Mouse (Mus musculus): ENCODE data around the gene Ppm1h.

The Ppm1h gene

DNA sequence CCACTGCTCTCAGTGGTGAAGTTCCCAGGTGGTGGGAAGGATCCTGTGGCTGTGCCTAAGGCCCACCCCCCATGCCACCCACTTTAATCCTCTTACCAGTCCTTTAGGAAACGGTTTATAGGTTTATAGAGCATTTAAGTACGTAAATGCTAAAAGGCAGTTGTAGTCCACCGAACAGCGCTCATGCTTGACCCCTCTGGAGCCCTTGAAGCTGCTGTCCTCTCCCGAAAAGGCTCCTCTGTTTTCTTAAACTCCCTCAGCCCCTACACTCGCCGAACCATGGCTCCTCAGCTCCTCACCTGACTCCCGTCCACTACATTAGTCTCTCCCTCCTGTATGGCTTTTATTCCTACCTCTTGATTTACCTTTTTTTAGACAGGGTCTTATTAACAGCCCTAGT is 131.3 kb downstream of the Ppm1h start:
- DNase-seq (ENCODE audit: low spot score), result no peak

DNA sequence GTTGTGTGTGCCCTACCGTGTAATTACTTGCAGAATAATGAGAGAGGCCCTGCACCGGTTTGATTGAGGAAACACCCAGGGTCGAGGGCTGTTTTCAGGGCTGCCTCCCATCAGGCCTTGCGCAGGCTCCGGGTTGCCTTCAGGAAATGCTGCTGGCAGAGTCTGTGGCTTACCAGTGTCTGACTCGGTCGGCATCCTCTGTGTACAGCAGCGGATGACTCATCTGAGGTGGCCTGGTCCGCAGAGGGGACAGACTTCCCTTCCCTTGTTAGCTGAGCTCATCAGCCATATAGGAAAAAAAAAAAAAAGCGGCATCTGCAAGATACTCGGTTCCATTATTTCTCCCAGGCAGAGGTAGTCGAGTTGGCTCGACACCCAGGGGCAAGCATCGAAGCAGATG is 136.5 kb downstream of the Ppm1h start:
- DNase-seq (ENCODE audit: low spot score), result peak; percentile 83

DNA sequence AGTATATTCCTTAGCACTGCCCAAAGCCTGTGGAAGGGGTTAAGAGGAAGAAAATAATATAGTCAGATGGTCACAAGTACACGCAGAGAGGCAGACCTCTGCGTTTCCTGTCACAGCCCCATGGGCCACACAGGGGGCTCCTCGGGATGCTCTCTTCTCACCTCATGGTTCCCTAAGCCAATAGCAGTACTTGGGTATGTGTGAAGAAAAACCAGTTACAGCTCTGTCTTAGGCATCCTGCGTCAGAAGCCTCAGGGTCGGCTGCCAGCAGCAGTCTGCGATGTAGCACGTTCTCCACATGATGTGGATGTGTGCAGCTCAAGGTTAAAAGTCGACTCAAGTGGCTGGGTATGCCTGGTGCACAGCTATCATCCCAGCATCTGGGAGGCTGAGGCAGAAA is 139.2 kb downstream of the Ppm1h start:
- DNase-seq (ENCODE audit: low spot score), result peak; percentile 30

- DNase-seq (ENCODE audit: low spot score), result no peak
Observed at GRCm38 (mm10) chr10:122819808-122820207, 141.2 kb downstream of the Ppm1h start.

DNA sequence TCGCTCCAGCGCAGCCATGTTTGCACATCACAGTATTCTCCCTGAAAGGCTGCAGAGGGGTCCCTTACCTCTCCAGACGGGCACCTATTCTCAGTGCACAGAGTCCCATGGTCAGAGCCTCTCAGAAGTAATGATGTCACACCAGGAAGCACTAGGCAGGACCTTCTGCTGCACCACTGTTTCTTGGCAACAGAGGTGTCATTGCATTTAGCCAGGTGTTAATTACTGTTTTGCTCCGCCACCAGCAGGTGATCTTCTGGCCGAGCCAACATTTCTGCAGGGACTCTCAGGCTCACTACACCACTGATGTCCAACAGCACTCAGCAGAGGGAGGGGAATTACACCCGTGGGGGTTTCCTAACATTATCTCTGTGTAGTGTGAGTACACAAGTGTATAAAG is 143.0 kb downstream of the Ppm1h start:
- DNase-seq (ENCODE audit: low spot score), result no peak

DNA sequence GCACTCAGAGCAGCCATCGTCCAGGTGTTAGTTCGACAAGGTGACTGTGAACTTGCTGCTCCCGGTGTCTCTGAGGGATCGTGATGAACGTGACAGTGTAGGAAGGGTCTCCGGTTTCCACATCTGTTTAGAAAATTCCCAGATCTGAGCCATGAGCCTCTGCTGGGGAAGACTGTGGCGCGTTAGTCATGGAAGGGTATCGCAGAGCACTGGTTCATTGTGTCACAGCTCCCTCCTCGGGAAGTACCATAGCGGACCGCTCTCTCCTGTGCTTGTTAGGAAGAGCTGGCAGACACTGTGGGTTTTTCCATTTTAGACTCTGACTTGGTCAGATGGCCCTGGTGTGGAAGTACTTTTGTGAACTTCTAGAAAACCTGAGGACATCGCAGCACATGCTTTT is 145.1 kb downstream of the Ppm1h start:
- no peak for DNase-seq (ENCODE audit: low spot score)

DNA sequence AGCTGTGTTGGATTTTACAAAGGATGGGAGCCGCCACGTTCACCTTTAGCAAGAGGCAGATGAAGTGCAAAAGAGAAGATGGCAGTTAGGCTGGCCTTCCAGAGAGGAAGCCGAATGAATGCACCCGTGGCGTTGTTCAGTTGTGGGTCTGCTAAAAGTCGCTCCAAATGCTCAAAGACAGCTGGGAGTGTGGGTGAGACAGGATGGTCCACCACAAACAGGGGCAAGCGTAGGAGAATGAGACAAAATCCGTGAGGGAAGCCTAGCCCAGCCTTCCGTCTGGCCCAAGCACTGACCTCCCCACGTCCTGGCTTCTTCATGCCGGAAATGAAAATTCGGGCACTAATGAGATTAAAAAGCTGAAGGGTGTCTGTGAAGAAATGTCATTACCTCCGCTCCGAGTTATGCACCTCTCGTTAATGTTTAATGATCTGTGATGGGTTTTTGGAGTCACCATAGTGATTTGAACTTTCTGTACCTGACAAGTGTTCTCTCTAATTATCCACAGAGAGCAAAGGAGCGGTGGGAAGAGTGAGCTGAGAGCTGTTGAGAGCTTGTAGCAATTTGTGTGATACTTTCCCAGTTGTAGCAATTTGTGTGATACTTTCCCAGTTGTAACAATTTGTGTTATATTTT is 148.3 kb downstream of the Ppm1h start:
- DNase-seq (ENCODE audit: low spot score), result no peak

DNA sequence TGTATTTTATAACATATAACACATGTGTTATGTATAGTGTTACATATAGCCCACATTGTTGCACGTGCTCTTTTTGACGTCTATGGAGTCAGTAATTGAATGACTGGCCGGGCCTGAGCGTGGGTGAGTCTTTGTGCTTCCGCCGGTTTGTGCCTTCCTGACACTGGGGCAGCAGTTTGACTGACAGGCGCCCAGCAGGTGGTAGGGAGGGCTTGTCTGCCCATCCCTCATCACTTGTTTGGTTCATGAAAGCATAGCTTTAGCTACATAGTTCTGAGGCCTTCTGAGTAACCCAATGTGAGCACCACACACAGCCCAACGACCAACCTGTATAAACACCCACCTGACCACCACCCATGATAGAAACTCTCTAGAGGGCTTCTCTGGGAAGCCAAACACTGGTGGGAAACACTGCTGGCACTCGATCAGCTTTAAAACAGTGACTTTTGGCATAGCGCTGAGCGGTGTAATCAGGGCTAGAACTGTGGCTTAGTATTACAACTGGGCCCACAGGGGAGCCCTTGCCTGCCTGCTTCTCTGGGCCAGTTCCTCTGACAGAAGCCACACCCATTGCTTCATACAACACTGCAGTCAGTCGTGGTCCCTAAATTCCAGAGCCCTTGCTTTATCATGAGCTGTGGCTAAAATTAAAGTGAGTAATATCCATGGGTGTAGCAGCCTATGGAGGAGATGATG is 149.3 kb downstream of the Ppm1h start:
- no peak for DNase-seq (ENCODE audit: low spot score)

GRCm38 (mm10) chr10:122829801-122830217 is 151.2 kb downstream of the Ppm1h start:
- peak; percentile 9 for DNase-seq (ENCODE audit: low spot score)

- DNase-seq (ENCODE audit: low spot score), result no peak
Observed at GRCm38 (mm10) chr10:122830638-122831037, 152.1 kb downstream of the Ppm1h start.

DNA sequence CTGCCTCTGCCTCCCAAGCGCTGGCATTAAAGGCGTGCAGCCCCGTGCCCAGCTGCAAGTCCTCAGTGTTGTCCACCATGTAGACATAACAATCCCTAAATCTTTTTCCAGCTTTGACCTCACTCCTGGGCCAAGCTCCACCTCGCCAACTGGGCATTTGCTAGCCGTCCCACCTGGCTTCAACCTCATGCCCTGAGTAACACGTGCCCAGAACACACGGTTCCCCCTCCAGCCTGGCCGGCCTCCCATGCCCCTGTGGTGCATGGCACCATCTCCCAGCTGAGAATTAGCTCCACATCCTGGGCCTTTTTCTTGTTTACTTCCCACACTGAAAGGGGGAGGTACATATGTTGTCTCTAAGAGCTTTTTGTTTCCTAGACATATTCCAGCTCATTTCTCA is 163.5 kb downstream of the Ppm1h start:
- DNase-seq (ENCODE audit: low spot score), result no peak

DNA sequence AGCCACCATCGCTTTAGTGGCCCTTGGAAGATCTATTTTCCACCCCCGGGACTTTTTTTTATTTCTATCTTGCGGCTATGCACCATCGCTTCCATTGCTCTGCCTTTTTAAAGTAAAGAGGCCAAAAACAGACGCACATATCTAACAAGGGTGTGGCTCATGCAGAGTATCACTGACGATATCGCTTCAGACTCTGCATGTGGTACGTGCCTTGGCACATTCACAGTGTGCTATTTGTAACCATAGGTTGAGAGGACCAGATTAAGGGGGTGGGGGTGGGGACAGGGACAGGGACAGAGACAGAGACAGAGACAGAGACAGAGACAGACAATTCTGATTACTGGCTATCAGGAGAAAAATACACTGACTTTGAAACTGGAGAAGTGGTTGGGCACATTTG is 164.4 kb downstream of the Ppm1h start:
- no peak for DNase-seq (ENCODE audit: low spot score)

DNA sequence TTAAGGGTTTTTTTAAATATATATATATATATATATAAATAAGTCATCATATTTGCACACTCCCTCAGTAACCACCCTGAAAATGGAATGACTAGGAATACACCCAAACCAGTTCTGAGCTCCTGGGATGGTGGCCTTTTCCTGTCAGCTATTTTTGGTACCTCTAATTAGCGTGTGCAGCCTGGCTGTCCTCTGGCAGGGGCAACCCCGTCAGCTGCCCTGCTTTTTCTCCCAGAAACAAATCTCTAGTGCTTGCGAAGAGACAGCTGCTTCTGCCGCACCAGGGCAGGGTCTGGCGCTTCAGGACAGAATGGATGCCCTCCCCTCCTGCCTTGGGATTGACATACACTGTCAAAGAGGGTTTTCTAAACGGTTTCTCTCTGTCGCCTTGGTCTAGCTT is 166.9 kb downstream of the Ppm1h start:
- DNase-seq (ENCODE audit: low spot score), result no peak

DNA sequence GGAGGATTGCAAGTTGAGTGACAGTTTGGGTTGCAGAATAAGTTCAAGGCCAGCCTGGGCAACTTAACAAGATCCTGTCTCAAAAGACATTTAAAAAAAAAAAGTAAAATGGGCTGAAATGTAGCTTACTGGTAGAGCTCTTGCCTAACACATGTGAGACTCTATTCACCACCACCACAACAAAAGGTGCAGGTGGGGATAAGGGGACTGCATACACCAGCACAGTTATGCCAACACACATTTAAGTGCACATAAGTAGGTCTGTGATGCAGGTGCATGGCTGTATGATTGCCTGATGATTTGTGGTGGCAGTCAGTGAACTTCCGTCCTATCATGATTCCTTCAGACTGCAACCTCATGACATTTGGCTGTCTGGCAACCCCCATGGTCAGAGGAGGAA is 167.9 kb downstream of the Ppm1h start:
- no peak for DNase-seq (ENCODE audit: low spot score)

DNA sequence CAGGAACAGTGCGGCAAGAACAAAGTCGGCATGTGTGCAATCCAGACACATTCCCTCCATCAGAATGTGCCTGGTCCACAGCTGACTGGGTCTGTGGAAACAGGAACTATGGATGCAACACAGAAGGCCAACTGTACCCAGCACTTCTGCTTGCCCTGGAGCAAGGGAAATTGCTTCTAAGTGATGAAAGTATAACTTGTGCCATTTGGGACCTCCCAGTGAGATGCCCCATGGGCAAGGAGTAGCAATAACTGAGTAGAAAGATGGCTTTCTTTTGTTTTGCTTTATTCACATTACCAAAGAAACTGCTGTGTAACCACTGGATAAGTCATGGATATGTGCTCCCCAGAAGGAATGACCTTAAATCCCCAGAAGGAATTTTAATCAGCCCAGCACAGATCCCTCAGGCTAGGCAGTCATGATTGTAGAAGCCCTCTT is 169.5 kb downstream of the Ppm1h start:
- no peak for DNase-seq (ENCODE audit: low spot score)

DNA sequence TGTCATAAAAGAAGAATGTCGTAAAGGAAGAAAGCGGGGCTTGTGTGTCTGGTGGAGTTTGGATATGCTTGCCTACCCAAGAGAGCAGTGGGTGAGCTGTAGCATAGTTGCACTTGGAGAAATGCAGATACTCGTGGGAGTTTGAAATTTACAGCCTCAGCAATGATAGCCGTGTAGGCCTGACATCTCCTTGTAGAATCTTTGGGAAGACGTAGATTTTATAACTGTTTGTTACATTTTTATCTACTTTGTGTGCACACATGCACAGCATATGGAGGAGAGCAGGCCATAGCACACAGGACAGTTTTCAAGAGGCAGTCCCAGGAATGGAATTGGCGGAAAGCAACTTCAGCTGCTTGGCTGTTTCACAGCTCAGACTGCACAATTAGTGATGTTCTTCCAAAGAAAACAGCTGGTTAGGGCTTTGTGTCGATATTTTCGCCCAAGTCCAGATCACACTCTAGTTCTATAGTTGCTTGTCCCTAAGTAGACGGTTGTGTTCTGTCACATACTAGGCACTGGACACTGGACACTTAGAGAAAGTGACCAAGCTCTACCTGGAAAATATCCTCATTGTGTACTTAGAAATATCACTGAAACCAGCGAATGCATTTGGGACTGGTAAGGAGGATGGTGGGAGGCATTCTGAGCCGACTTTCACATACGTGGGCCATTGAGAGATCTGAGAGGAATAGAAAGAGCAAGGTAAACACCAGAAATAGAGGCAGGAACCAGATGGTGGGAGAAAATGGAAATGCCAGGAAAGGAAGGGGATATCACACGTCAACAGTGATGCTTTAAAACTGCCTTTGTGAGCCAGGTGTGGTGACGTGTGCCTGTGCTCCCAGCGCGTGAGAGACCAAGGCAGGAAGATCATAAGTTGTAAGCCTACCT is 173.0 kb downstream of the Ppm1h start:
- no peak for DNase-seq (ENCODE audit: low spot score)

DNA sequence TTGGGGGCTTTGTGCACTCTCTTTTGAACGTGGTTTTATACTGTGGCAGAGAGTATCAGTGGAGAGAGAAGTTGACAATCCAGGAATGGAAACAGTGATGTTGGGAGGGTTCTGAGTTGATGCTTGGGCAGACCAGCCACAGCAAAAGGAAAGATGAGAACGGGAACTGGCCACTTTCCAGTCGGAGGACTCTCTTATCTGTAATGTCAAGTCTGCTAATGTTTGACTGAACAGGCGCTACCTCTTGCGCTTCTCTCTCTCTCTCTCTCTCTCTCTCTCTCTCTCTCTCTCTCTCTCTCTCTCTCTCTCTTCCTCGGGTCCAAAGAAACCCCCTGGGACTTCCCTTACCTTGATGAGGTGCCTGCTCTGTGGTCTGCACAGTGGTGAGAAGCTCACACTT is 176.0 kb downstream of the Ppm1h start:
- DNase-seq (ENCODE audit: low spot score), result no peak

GRCm38 (mm10) chr10:122855149-122855548 is 176.6 kb downstream of the Ppm1h start:
- no peak for DNase-seq (ENCODE audit: low spot score)

- DNase-seq (ENCODE audit: low spot score), result no peak
Observed at GRCm38 (mm10) chr10:122856040-122856764, 177.6 kb downstream of the Ppm1h start.

- no peak for DNase-seq (ENCODE audit: low spot score)
Observed at GRCm38 (mm10) chr10:122857155-122857554, 178.6 kb downstream of the Ppm1h start.

DNA sequence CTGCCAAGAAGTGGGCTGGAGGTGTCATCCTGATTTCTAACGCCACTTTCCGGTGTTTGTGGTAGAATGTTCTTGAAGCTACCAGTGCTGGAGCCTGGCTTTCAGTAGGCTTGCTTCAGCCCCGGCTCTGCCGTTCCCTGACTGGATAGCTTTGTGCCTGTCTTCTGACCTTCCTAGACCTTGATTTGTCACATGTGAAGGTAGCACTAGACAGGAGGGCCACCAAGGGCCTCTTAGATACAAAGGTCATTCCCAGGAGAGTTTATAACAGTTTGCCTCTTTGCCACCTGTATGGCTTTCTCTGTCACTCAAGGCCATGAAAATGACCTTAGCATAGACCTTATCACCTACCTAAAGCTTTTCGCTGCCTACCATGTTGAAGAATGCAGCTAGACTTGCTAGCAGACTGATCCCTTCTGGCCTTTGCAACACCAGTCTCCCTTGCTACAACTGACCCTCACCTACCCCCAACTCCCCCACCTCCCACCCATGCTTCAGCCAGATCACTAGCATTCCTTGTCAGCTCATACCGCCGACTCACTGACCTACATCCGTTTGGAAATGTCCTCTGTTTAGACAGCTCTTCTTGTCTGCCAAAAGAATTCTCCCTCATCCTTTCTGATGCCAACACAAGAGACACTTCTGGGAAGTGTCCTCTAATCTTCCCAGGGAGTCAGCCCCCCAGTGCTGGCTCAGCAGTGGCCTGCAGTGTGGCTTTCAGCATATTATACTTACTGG is 180.5 kb downstream of the Ppm1h start:
- DNase-seq (ENCODE audit: low spot score), result no peak

DNA sequence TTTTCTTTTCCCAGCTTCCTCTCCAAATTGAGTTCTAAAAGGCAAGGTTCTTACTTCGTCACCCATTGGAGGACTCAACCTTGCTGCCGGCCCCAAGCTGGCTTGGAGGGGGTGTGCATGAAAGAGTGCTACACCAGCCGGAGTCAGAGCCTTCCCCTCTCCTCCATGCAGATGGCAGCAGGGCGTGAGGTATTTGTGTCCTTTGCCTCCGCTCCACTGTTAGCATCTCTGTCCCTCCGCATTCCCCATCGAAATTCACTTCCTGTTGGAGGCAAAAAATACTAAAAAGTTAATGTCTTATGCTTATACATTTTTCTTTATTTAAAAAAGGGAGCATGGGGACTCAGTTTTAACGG is 181.1 kb downstream of the Ppm1h start:
- no peak for DNase-seq (ENCODE audit: low spot score)
